8 mouse cellular contexts compared by ENCODE assay signal in genomic region chr12:117751520-117752383, GRCm38 (mm10). TPM values are rescaled to one million over a fixed set of nuclear protein-coding genes. Genes with fewer than 3 reads are reported as not detected.
DNase-seq lines count a peak whose midpoint lies in the region; ATAC-seq and TF ChIP-seq lines count a peak whose summit lies in the region.

No protein-coding gene starts in this region.

- no peak for TF ChIP-seq CTCF in olfactory bulb, adult 2 months (IDR thresholded peaks at IDR 0.05; ENCODE audit: insufficient read depth, low read depth, low read length)

- peak overlapping the region; percentile 24 for H3K4me2 ChIP-seq in embryonic facial prominence, embryonic 15.5 days (replicated peaks)
- peak overlapping the region; percentile 6 for H3K4me2 ChIP-seq in hindbrain, embryonic 11.5 days (replicated peaks; ENCODE audit: low read depth, low read length)
- no peak overlapping the region for H3K4me2 ChIP-seq in limb, embryonic 15.5 days

- H3K36me3 ChIP-seq in embryonic facial prominence, embryonic 15.5 days, result no peaks in the 10 kb centered on the region
- no peaks in the 10 kb centered on the region for H3K36me3 ChIP-seq in hindbrain, embryonic 11.5 days (ENCODE audit: control insufficient read depth, insufficient read depth, low read length)
- no peaks in the 10 kb centered on the region for H3K36me3 ChIP-seq in limb, embryonic 15.5 days

- 30% methylated on average over 25 of the region's 25 CpGs for WGBS in embryonic facial prominence, embryonic 15.5 days
- WGBS in hindbrain, embryonic 11.5 days, result 40% methylated on average over 25 of the region's 25 CpGs
- 40% methylated on average over 25 of the region's 25 CpGs for WGBS in limb, embryonic 15.5 days
- WGBS in olfactory bulb, adult 2 months, result 32% methylated on average over 25 of the region's 25 CpGs

- H3K9me3 ChIP-seq in embryonic facial prominence, embryonic 15.5 days (replicated peaks), result no peaks in the 10 kb centered on the region
- no peaks in the 10 kb centered on the region for H3K9me3 ChIP-seq in hindbrain, embryonic 11.5 days (ENCODE audit: control insufficient read depth, low read length)
- no peaks in the 10 kb centered on the region for H3K9me3 ChIP-seq in limb, embryonic 15.5 days

- peaks cover 9% of the 10 kb centered on the region for H3K4me1 ChIP-seq in embryonic facial prominence, embryonic 15.5 days
- peaks cover 9% of the 10 kb centered on the region for H3K4me1 ChIP-seq in hindbrain, embryonic 11.5 days (replicated peaks; ENCODE audit: control insufficient read depth, insufficient read depth, low read length)
- peaks cover 16% of the 10 kb centered on the region; the same call in 1 of the 2 replicates for H3K4me1 ChIP-seq in limb, embryonic 15.5 days
- H3K4me1 ChIP-seq in olfactory bulb, adult 2 months (ENCODE audit: control insufficient read depth, insufficient read depth, low read length), result no peaks in the 10 kb centered on the region

- H3K27ac ChIP-seq in embryonic facial prominence, embryonic 15.5 days (replicated peaks), result no peak overlapping the region
- H3K27ac ChIP-seq in hindbrain, embryonic 11.5 days (ENCODE audit: low read depth, low read length), result peak overlapping the region; percentile 80
- H3K27ac ChIP-seq in limb, embryonic 15.5 days, result no peak overlapping the region
- H3K27ac ChIP-seq in olfactory bulb, adult 2 months (ENCODE audit: insufficient read depth, low read depth, low read length), result peak overlapping the region; percentile 35; the same call in 1 of the 2 replicates

- DNase-seq in cerebellum, adult 9-10 months, result peak; percentile 13
- DNase-seq in cerebellum, adult 11 months, result no peak
- DNase-seq in hindbrain, embryonic 11.5 days (ENCODE audit: low spot score), result no peak
- no peak for DNase-seq in adipocyte (ENCODE audit: low spot score)
- DNase-seq in urinary bladder, postnatal 25 days (ENCODE audit: low spot score), result no peak

- no peak for TF ChIP-seq POLR2A in olfactory bulb, adult 2 months (IDR thresholded peaks at IDR 0.05; ENCODE audit: insufficient read depth, low read depth, low read length)

- H3K27me3 ChIP-seq in embryonic facial prominence, embryonic 15.5 days, result no peaks in the 10 kb centered on the region
- no peaks in the 10 kb centered on the region for H3K27me3 ChIP-seq in hindbrain, embryonic 11.5 days (ENCODE audit: control insufficient read depth, insufficient read depth, low read length)
- no peaks in the 10 kb centered on the region for H3K27me3 ChIP-seq in limb, embryonic 15.5 days

- no peak overlapping the region for H3K4me3 ChIP-seq in embryonic facial prominence, embryonic 15.5 days (replicated peaks)
- no peak overlapping the region for H3K4me3 ChIP-seq in hindbrain, embryonic 11.5 days (ENCODE audit: low read depth, low read length)
- no peak overlapping the region for H3K4me3 ChIP-seq in limb, embryonic 15.5 days
- no peak overlapping the region for H3K4me3 ChIP-seq in olfactory bulb, adult 2 months (ENCODE audit: insufficient read depth, low read depth, low read length)

- 0 out of 2 replicates have a peak, but pooled peaks have one; percentile 69 for ATAC-seq in embryonic facial prominence, embryonic 15.5 days (ENCODE audit: insufficient number of reproducible peaks, low FRiP score, low TSS enrichment, low read depth)
- ATAC-seq in hindbrain, embryonic 11.5 days (ENCODE audit: low FRiP score), result peak; percentile 69
- ATAC-seq in limb, embryonic 15.5 days (ENCODE audit: insufficient number of reproducible peaks, low FRiP score, low TSS enrichment, low read depth), result peak; percentile 62; the same call in 1 of the 2 replicates

- no peak overlapping the region for H3K9ac ChIP-seq in embryonic facial prominence, embryonic 15.5 days
- H3K9ac ChIP-seq in hindbrain, embryonic 11.5 days (ENCODE audit: low read depth, low read length), result 0 out of 2 replicates have a peak overlapping the region, but pooled peaks have one; percentile 7
- no peak overlapping the region for H3K9ac ChIP-seq in limb, embryonic 15.5 days

RNA-seq across cellular contexts. Expression of gene Cdca7l, which starts 52.3 kb away (rescaled TPM):
- polyA plus RNA-seq in embryonic facial prominence, embryonic 15.5 days (2015; fragmentation: Nextera tagmentation; extraction: Ambion mirVana), result 30.6 and 32.5 TPM in 2 replicates
- 24.6 and 25.8 TPM in 2 replicates for polyA plus RNA-seq in hindbrain, embryonic 11.5 days (2014; fragmentation: Nextera tagmentation; extraction: Ambion mirVana)
- 39.8 and 41.5 TPM in 2 replicates for polyA plus RNA-seq in limb, embryonic 15.5 days (2015; fragmentation: Nextera tagmentation; extraction: Ambion mirVana)
- not detected in 2 replicates for polyA plus RNA-seq in olfactory bulb, adult 2 months (2012; ENCODE audit: insufficient read depth, insufficient read length, low replicate concordance, missing spikeins)

Comparison
In these comparisons a context has a peak if more than half of its experiments do, and no peak if none do; other contexts are left out.
1. H3K27ac ChIP-seq: peak in hindbrain, embryonic 11.5 days (single experiment) and olfactory bulb, adult 2 months (single experiment); none in embryonic facial prominence, embryonic 15.5 days (single experiment) and limb, embryonic 15.5 days (single experiment).
2. Peak in every context shown above with its lines, with median percentiles within 50 percentile points of each other: ATAC-seq.